Mouse (Mus musculus): ENCODE results near the gene Mrpl19. TPM values are rescaled to one million over a fixed set of nuclear protein-coding genes. Genes with fewer than 3 reads are reported as not detected.

The Mrpl19 gene
- polyA plus RNA-seq, 1 experiment = 3.2 TPM

GRCm38 (mm10) chr6:81929402-81929801 lies 36.4 kb downstream of the Mrpl19 start:
- DNase-seq (ENCODE audit: low read depth) = no peak

- no peak for DNase-seq (ENCODE audit: low read depth)
Measured at GRCm38 (mm10) chr6:81924304-81924703, 41.5 kb downstream of the Mrpl19 start.

- DNase-seq (ENCODE audit: low read depth) = peak; percentile 17
Measured at GRCm38 (mm10) chr6:81923523-81924142, 42.1 kb downstream of the Mrpl19 start, which contains the start of gene Gcfc2. TSS of gene Gcfc2 (plus strand) at chr6:81923669.

GRCm38 (mm10) chr6:81912177-81912576 lies 53.6 kb downstream of the Mrpl19 start:
- no peak for DNase-seq (ENCODE audit: low read depth)

- DNase-seq (ENCODE audit: low read depth) = no peak
Measured at GRCm38 (mm10) chr6:81911713-81912112, 54.0 kb downstream of the Mrpl19 start.

GRCm38 (mm10) chr6:81911244-81911643 lies 54.5 kb downstream of the Mrpl19 start:
- DNase-seq (ENCODE audit: low read depth) = no peak

GRCm38 (mm10) chr6:81910302-81910855 lies 55.4 kb downstream of the Mrpl19 start:
- DNase-seq (ENCODE audit: low read depth) = no peak

Other genes starting within 250 kb of the Mrpl19 start
- 3.5 and 4.6 TPM in 2 replicates for gene Gcfc2, start 42.3 kb downstream of the Mrpl19 start, polyA plus RNA-seq (2012; rRNA removed)
- 6.7 and 9.1 TPM in 2 replicates for gene Eva1a, start 75.1 kb upstream of the Mrpl19 start, polyA plus RNA-seq (2012; rRNA removed)

Measured in gonadal fat pad, adult 2 months (tissue).